Mouse (Mus musculus) forebrain, embryonic 11.5 days (tissue): ENCODE data around the gene Gm20792. TPM values are rescaled to one million over a fixed set of nuclear protein-coding genes. Genes with fewer than 3 reads are reported as not detected.
"Not testable (repeated sequence)": the region's sequence is repeated elsewhere in the genome, so short reads cannot be mapped to it uniquely, and the experiment has no call there.

Experiments used
- ATAC-seq: fragments of 200-750 bp; cut with Nextera tagmentation; replicated peaks from 2 replicates; pipeline ENCODE4 v1.8.0; 2017; ENCODE audit warnings: moderate TSS enrichment; ENCODE audit not compliant: low FRiP score
- DNase-seq: peaks from one replicate; pipeline ENCODE4 v3.0.0-alpha.2; 2017; ENCODE audit warnings: low spot score
- H3K27ac ChIP-seq: fragments of 300-500 bp; sonication (generic); 2 replicates; pipeline ENCODE4 v1.5.1; 2014; ENCODE audit warnings: low read depth, low read length
- H3K27me3 ChIP-seq: fragments of 300-500 bp; sonication (generic); 2 replicates; pipeline ENCODE4 v1.6.1; 2014; ENCODE audit warnings: mild to moderate bottlenecking, low read length, mixed read lengths; ENCODE audit not compliant: control insufficient read depth, insufficient read depth
- H3K36me3 ChIP-seq: fragments of 300-500 bp; sonication (generic); 2 replicates; pipeline ENCODE4 v1.6.1; 2014; ENCODE audit warnings: mild to moderate bottlenecking, low read length, moderate library complexity, mixed read lengths; ENCODE audit not compliant: control insufficient read depth, insufficient read depth
- H3K4me1 ChIP-seq: fragments of 300-500 bp; sonication (generic); replicated peaks from 2 replicates; pipeline ENCODE4 v1.6.1; 2014; ENCODE audit warnings: low read length, mixed read lengths; ENCODE audit not compliant: control insufficient read depth, insufficient read depth
- H3K4me2 ChIP-seq: fragments of 300-500 bp; sonication (generic); 2 replicates; pipeline ENCODE4 v1.6.1; 2014; ENCODE audit warnings: low read depth, mild to moderate bottlenecking, low read length, moderate library complexity, mixed read lengths; ENCODE audit not compliant: severe bottlenecking
- H3K4me3 ChIP-seq: fragments of 300-500 bp; sonication (generic); 2 replicates; pipeline ENCODE4 v1.5.1; 2014; ENCODE audit warnings: low read depth, low read length
- H3K9ac ChIP-seq: fragments of 300-500 bp; sonication (generic); 2 replicates; pipeline ENCODE4 v1.6.1; 2014; ENCODE audit warnings: low read length
- H3K9me3 ChIP-seq: fragments of 300-500 bp; sonication (generic); 2 replicates; pipeline ENCODE4 v1.6.1; 2016; ENCODE audit warnings: low read length, mixed read lengths; ENCODE audit not compliant: control insufficient read depth
- whole genome bisulfite sequencing: fragments of 180-500 bp; shearing (Covaris S2); extraction: QIAGEN DNeasy Blood & Tissue Kit; methylation state at CpG from one replicate; pipeline ENCODE4 v1.1.7; 2014; 5-methylcytosine and 5-hydroxymethylcytosine counted together
- polyA plus RNA-seq: library from polyadenylated mRNA; unstranded; fragments of >200 nt; fragmentation: Nextera tagmentation; extraction: Ambion mirVana; gene quantifications from 2 replicates; pipeline ENCODE4 v1.2.1, GENCODE M21; 2014

The Gm20792 gene
- not detected in 2 replicates for polyA plus RNA-seq

DNA sequence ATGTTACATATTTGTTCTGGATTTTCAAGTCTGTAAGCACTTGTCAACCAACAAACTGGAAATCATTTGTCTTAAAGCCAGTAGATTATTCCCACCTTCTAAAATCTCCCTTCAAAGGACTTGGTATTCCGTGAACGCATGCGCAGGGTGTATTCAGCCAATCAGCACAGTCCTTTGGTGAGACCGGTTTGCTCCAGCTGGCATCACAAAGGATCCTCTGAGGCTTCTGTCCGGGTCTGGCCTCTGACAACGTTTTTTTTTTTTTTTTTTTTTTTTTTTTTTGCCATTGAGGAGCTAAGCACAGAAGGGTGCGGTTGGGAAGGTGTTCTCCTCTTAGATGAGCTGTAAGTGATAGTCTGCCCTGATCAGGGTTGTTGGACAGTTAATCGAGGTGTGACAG is at the start of gene Gm20792:
Gene Gm20792 (plus strand): TSS at position 301 of the 400 bp plus-strand sequence.
- not testable (repeated sequence) for H3K9me3 ChIP-seq, DNase-seq, ATAC-seq, H3K4me2 ChIP-seq, H3K9ac ChIP-seq, H3K36me3 ChIP-seq, H3K27ac ChIP-seq, H3K4me3 ChIP-seq, H3K4me1 ChIP-seq, H3K27me3 ChIP-seq
- no CpG with 5 or more reads among the region's 8 CpGs for WGBS
